Mouse (Mus musculus): ENCODE data around the gene Fam213a.

The Fam213a gene

DNA sequence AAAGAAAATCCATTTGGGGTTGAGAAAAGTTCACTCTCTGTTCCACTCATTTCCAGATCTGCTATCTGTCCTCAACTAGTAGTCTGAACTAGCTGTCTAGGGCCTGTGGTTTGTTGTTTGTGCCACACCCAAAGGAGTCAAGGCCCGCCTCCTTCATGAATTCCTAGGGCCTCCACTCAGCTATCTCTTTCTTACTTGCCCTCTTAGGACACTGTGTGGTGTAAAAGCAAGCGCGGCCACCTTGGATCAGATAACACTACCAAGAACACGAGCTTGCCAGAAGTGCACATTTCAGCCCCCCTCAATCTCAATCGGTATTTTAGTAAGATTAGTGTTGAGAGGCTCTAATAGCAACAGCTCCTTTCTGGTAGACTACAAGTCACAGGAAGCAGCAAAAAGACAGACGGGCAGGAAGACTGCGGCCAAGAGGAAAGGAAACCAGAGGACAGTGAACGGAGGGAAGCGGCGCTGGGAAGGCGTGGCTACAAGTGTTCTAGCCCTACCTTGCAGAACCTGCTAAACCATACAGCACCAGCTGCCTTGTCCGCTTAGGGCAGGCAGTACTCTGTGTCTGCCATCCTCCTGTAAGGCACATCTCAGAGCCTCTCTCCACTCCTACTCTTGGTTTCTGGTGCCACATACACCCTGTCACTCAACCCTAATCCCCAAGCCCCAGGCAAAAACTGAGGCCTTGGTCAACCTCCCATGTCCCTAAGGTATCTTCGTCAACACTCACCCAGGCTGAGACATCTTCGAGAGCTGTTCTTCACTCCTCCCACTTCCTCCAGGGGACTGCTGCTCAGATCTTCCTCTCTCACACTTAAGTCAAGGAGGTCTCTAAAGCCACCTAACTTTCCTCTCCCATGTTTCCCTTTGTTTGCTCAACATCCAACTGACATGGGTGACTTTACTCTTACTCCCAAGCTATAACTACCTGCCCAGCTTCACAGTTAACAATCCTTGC is 65.9 kb downstream of the Fam213a start:
- DNase-seq (ENCODE audit: low read depth, low spot score): peak; percentile 76

DNA sequence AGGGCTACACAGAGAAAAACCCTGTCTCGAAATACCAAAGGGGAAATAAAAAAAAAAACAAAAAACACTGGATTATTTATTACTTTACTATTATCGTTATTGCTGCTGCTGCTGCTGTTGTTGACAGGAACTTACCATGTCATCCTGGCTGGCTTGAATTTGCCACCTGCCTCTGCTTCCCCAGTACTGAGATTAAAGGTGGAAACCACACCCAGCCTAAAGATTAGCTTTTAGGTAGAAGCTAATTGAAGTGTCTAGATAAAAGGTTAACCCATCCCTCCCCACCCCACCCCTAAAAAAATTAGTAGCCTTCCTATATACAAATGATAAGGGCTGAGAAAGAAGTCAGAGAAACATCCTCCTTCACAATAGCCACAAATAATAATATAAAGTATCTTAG is 69.8 kb downstream of the Fam213a start:
- DNase-seq (ENCODE audit: low read depth, low spot score): no peak
- H3K27me3 ChIP-seq (ENCODE audit: control insufficient read depth, insufficient read depth, low read length, poor library complexity, severe bottlenecking): no peaks in the 10 kb centered on the region
- H3K36me3 ChIP-seq (ENCODE audit: control insufficient read depth, insufficient read depth, low read length, poor library complexity, severe bottlenecking): no peaks in the 10 kb centered on the region

More for the DNA sequence above, 65.9 kb downstream of the Fam213a start:
- H3K36me3 ChIP-seq (ENCODE audit: control insufficient read depth, insufficient read depth, low read length, poor library complexity, severe bottlenecking): no peaks in the 10 kb centered on the region
- H3K27me3 ChIP-seq (ENCODE audit: control insufficient read depth, insufficient read depth, low read length, poor library complexity, severe bottlenecking): no peaks in the 10 kb centered on the region

Data from splenic B cell, adult 2 months (primary cell).